Mouse (Mus musculus): Measurements from ENCODE around the gene Cradd.

DNA sequence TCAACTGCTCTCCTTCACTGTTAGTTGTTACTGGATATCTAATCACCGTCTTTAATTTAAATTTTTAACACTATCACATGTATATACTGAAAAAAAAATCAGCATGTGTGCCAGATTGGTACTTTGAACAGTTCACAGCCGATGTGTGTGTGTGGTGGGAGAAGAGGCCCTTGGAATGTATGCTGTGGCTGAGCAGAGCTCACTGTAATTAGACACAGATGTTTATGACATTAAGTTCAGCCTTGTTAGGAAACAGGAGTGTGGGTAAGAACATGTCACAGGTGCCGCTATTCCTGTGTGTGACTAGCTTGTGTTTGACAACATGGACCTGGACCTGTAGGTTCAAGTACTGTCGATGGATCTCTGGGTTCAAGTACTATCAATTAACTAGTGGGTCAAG is 98.9 kb downstream of the Cradd start:
- TF ChIP-seq CTCF (IDR thresholded peaks at IDR 0.05; ENCODE audit: extremely low read depth, insufficient read length, insufficient replicate concordance, low read depth, low read length): no peak
- TF ChIP-seq POLR2A (IDR thresholded peaks at IDR 0.05; ENCODE audit: low read depth, low read length): no peak

Measured in small intestine, adult 2 months (tissue).